Mouse (Mus musculus) forebrain, embryonic 14.5 days (tissue): Measurements from ENCODE around the gene Ntf3. TPM values are rescaled to one million over a fixed set of nuclear protein-coding genes. Genes with fewer than 3 reads are reported as not detected.

Source experiments
- ATAC-seq: fragments of 200-750 bp; cut with Nextera tagmentation; 2 replicates; pipeline ENCODE4 v1.8.0; 2017; ENCODE audit warnings: mild to moderate bottlenecking, moderate library complexity
- DNase-seq: peaks from one replicate; pipeline ENCODE4 v3.0.0-alpha.2; 2015; ENCODE audit warnings: low spot score
- H3K27ac ChIP-seq: fragments of 300-500 bp; sonication (generic); 2 replicates; pipeline ENCODE4 v1.5.1; 2014; ENCODE audit warnings: low read depth, mild to moderate bottlenecking, control low read depth, low read length, moderate library complexity
- H3K27me3 ChIP-seq: fragments of 300-500 bp; sonication (generic); replicated peaks from 2 replicates; pipeline ENCODE4 v1.6.1; 2014; ENCODE audit warnings: low read length, control low read depth, mixed read lengths; ENCODE audit not compliant: control insufficient read depth, insufficient read depth
- H3K36me3 ChIP-seq: fragments of 300-500 bp; sonication (generic); 2 replicates; pipeline ENCODE4 v1.6.1; 2014; ENCODE audit warnings: low read length, control low read depth; ENCODE audit not compliant: control insufficient read depth, insufficient read depth
- H3K4me1 ChIP-seq: fragments of 300-500 bp; sonication (generic); 2 replicates; pipeline ENCODE4 v1.6.1; 2014; ENCODE audit warnings: antibody characterized with exemption, low read length, control low read depth; ENCODE audit not compliant: control insufficient read depth, insufficient read depth
- H3K4me2 ChIP-seq: fragments of 300-500 bp; sonication (generic); 2 replicates; pipeline ENCODE4 v1.6.1; 2014; ENCODE audit warnings: mild to moderate bottlenecking, control low read depth, low read length
- H3K4me3 ChIP-seq: fragments of 300-500 bp; sonication (generic); 2 replicates; pipeline ENCODE4 v1.5.1; 2014; ENCODE audit warnings: low read depth, low read length, control low read depth
- H3K9ac ChIP-seq: fragments of 300-500 bp; sonication (generic); 2 replicates; pipeline ENCODE4 v1.6.1; 2014; ENCODE audit warnings: mild to moderate bottlenecking, low read length, control low read depth, moderate library complexity
- H3K9me3 ChIP-seq: fragments of 300-500 bp; sonication (generic); replicated peaks from 2 replicates; pipeline ENCODE4 v1.6.1; 2016; ENCODE audit warnings: low read length, control low read depth, mixed read lengths; ENCODE audit not compliant: control insufficient read depth
- WGBS: fragments of 180-500 bp; shearing (Covaris S2); extraction: QIAGEN DNeasy Blood & Tissue Kit; methylation state at CpG from one replicate; pipeline ENCODE4 v1.1.7; 2014; 5-methylcytosine and 5-hydroxymethylcytosine counted together
- polyA plus RNA-seq: library from polyadenylated mRNA; unstranded; fragments of >200 nt; fragmentation: Nextera tagmentation; extraction: Ambion mirVana; gene quantifications from 2 replicates; pipeline ENCODE4 v1.2.1, GENCODE M21; 2014

The Ntf3 gene
- polyA plus RNA-seq, 1 experiment from 2014 or later: 3.4 TPM

- Histone ChIP-seq H3K4me3 (no peak overlapping the region), H3K9ac (no peak overlapping the region), H3K9me3 (no peaks in the 10 kb centered on the region), H3K4me1 (no peaks in the 10 kb centered on the region), H3K27me3 (no peaks in the 10 kb centered on the region), H3K4me2 (no peak overlapping the region), H3K36me3 (no peaks in the 10 kb centered on the region), H3K27ac (no peak overlapping the region)
- ATAC-seq (no peak), DNase-seq (no peak)
- 62% methylated on average over 6 of the region's 6 CpGs for WGBS
These were observed 64.1 kb downstream of the Ntf3 start for GRCm38 (mm10) chr6:126102571-126102970.

GRCm38 (mm10) chr6:126102007-126102406, 64.7 kb downstream of the Ntf3 start:
- H3K27ac ChIP-seq: no peak overlapping the region
- H3K36me3 ChIP-seq: no peaks in the 10 kb centered on the region
- no peak for ATAC-seq
- no peak overlapping the region for H3K4me2 ChIP-seq
- H3K9me3 ChIP-seq: no peaks in the 10 kb centered on the region
- WGBS: 94% methylated on average over 11 of the region's 11 CpGs
- no peak overlapping the region for H3K9ac ChIP-seq
- no peaks in the 10 kb centered on the region for H3K4me1 ChIP-seq
- no peak overlapping the region for H3K4me3 ChIP-seq
- H3K27me3 ChIP-seq: no peaks in the 10 kb centered on the region
- DNase-seq: no peak

- no peak overlapping the region for H3K4me2 ChIP-seq
- ATAC-seq (no peak), DNase-seq (no peak)
- no peaks in the 10 kb centered on the region for H3K36me3 ChIP-seq
- H3K4me3 ChIP-seq: no peak overlapping the region
- no peaks in the 10 kb centered on the region for H3K9me3 ChIP-seq
- no peak overlapping the region for H3K27ac ChIP-seq
- no peaks in the 10 kb centered on the region for H3K27me3 ChIP-seq
- no peaks in the 10 kb centered on the region for H3K4me1 ChIP-seq
- WGBS: 96% methylated on average over 1 of the region's 1 CpGs
- no peak overlapping the region for H3K9ac ChIP-seq
These were observed 66.1 kb downstream of the Ntf3 start for GRCm38 (mm10) chr6:126100579-126100978.

- no peak overlapping the region for H3K9ac ChIP-seq
- H3K27me3 ChIP-seq: no peaks in the 10 kb centered on the region
- ATAC-seq (no peak), DNase-seq (no peak)
- WGBS: 85% methylated on average over 5 of the region's 5 CpGs
- H3K27ac ChIP-seq: no peak overlapping the region
- no peaks in the 10 kb centered on the region for H3K4me1 ChIP-seq
- H3K4me2 ChIP-seq: no peak overlapping the region
- H3K36me3 ChIP-seq: no peaks in the 10 kb centered on the region
- H3K9me3 ChIP-seq: no peaks in the 10 kb centered on the region
- H3K4me3 ChIP-seq: no peak overlapping the region
These were observed 69.2 kb downstream of the Ntf3 start for GRCm38 (mm10) chr6:126097471-126097870.

GRCm38 (mm10) chr6:126096085-126096484, 70.6 kb downstream of the Ntf3 start:
- H3K27me3 ChIP-seq: no peaks in the 10 kb centered on the region
- 82% methylated on average over 13 of the region's 13 CpGs for WGBS
- H3K9ac ChIP-seq: no peak overlapping the region
- H3K9me3 ChIP-seq: no peaks in the 10 kb centered on the region
- ATAC-seq (no peak), DNase-seq (no peak)
- no peak overlapping the region for H3K4me3 ChIP-seq
- H3K4me1 ChIP-seq: no peaks in the 10 kb centered on the region
- H3K36me3 ChIP-seq: no peaks in the 10 kb centered on the region
- no peak overlapping the region for H3K27ac ChIP-seq
- H3K4me2 ChIP-seq: no peak overlapping the region

- Histone ChIP-seq H3K4me3 (no peak overlapping the region), H3K27me3 (no peaks in the 10 kb centered on the region), H3K4me2 (no peak overlapping the region), H3K36me3 (no peaks in the 10 kb centered on the region), H3K9me3 (no peaks in the 10 kb centered on the region), H3K27ac (no peak overlapping the region), H3K9ac (no peak overlapping the region), H3K4me1 (no peaks in the 10 kb centered on the region)
- no peak for ATAC-seq
- no peak for DNase-seq
- WGBS: 81% methylated on average over 6 of the region's 6 CpGs
These were observed 71.7 kb downstream of the Ntf3 start for GRCm38 (mm10) chr6:126095041-126095440.

GRCm38 (mm10) chr6:126092026-126092425, 74.7 kb downstream of the Ntf3 start:
- Histone ChIP-seq H3K9ac (no peak overlapping the region), H3K9me3 (no peaks in the 10 kb centered on the region), H3K36me3 (no peaks in the 10 kb centered on the region), H3K4me2 (no peak overlapping the region), H3K27me3 (no peaks in the 10 kb centered on the region), H3K27ac (no peak overlapping the region), H3K4me3 (no peak overlapping the region), H3K4me1 (no peaks in the 10 kb centered on the region)
- 78% methylated on average over 5 of the region's 5 CpGs for WGBS
- DNase-seq: no peak
- ATAC-seq: no peak

GRCm38 (mm10) chr6:126090063-126090462, 76.6 kb downstream of the Ntf3 start:
- DNase-seq (no peak), ATAC-seq (no peak)
- no peaks in the 10 kb centered on the region for H3K9me3 ChIP-seq
- no peak overlapping the region for H3K4me2 ChIP-seq
- no peak overlapping the region for H3K27ac ChIP-seq
- H3K36me3 ChIP-seq: no peaks in the 10 kb centered on the region
- no peaks in the 10 kb centered on the region for H3K27me3 ChIP-seq
- no peaks in the 10 kb centered on the region for H3K4me1 ChIP-seq
- no peak overlapping the region for H3K9ac ChIP-seq
- H3K4me3 ChIP-seq: no peak overlapping the region
- 100% methylated on average over 1 of the region's 1 CpGs for WGBS

GRCm38 (mm10) chr6:126088489-126089265, 78.0 kb downstream of the Ntf3 start:
- 92% methylated on average over 12 of the region's 12 CpGs for WGBS

More at GRCm38 (mm10) chr6:126088489-126089265, 78.0 kb downstream of the Ntf3 start:
- Histone ChIP-seq H3K4me2 (no peak overlapping the region), H3K4me1 (no peaks in the 10 kb centered on the region), H3K9ac (no peak overlapping the region), H3K4me3 (no peak overlapping the region), H3K9me3 (no peaks in the 10 kb centered on the region), H3K36me3 (no peaks in the 10 kb centered on the region), H3K27ac (no peak overlapping the region), H3K27me3 (no peaks in the 10 kb centered on the region)
- ATAC-seq (no peak), DNase-seq (no peak)
